Mouse (Mus musculus) hindbrain, embryonic 16.5 days (tissue): ENCODE measurements around the gene Arl13b. TPM values are rescaled to one million over a fixed set of nuclear protein-coding genes. Genes with fewer than 3 reads are reported as not detected.

Experiments
- ATAC-seq: fragments of 200-750 bp; cut with Nextera tagmentation; 2 replicates; pipeline ENCODE4 v1.8.0; 2017; ENCODE audit warnings: moderate TSS enrichment, moderate library complexity
- H3K27ac ChIP-seq: fragments of 300-500 bp; sonication (generic); 2 replicates; pipeline ENCODE4 v1.5.1; 2014; ENCODE audit warnings: low read depth, mild to moderate bottlenecking, control low read depth, low read length, moderate library complexity
- H3K27me3 ChIP-seq: fragments of 300-500 bp; sonication (generic); replicated peaks from 2 replicates; pipeline ENCODE4 v1.6.1; 2014; ENCODE audit warnings: low read length; ENCODE audit not compliant: control insufficient read depth, insufficient read depth
- H3K36me3 ChIP-seq: fragments of 300-500 bp; sonication (generic); 2 replicates; pipeline ENCODE4 v1.6.1; 2014; ENCODE audit warnings: mild to moderate bottlenecking, low read length, moderate library complexity, mixed read lengths; ENCODE audit not compliant: control insufficient read depth, insufficient read depth
- H3K4me1 ChIP-seq: fragments of 300-500 bp; sonication (generic); 2 replicates; pipeline ENCODE4 v1.6.1; 2014; ENCODE audit warnings: low read depth, low read length; ENCODE audit not compliant: control insufficient read depth, insufficient read depth
- H3K4me2 ChIP-seq: fragments of 300-500 bp; sonication (generic); 2 replicates; pipeline ENCODE4 v1.6.1; 2014; ENCODE audit warnings: mild to moderate bottlenecking, low read length, control low read depth, moderate library complexity
- H3K4me3 ChIP-seq: fragments of 300-500 bp; sonication (generic); 2 replicates; pipeline ENCODE4 v1.5.1; 2014; ENCODE audit warnings: mild to moderate bottlenecking, low read length, control low read depth, moderate library complexity
- H3K9ac ChIP-seq: fragments of 300-500 bp; sonication (generic); 2 replicates; pipeline ENCODE4 v1.6.1; 2014; ENCODE audit warnings: low read depth, mild to moderate bottlenecking, control low read depth, low read length, moderate library complexity
- H3K9me3 ChIP-seq: fragments of 300-500 bp; sonication (generic); 2 replicates; pipeline ENCODE4 v1.6.1; 2014; ENCODE audit warnings: mild to moderate bottlenecking, low read length, moderate library complexity; ENCODE audit not compliant: control insufficient read depth
- WGBS: fragments of 180-500 bp; shearing (Covaris S2); extraction: QIAGEN DNeasy Blood & Tissue Kit; methylation state at CpG from one replicate; pipeline ENCODE4 v1.1.7; 2014; 5-methylcytosine and 5-hydroxymethylcytosine counted together
- polyA plus RNA-seq: library from polyadenylated mRNA; unstranded; fragments of >200 nt; fragmentation: Nextera tagmentation; extraction: Ambion mirVana; gene quantifications from 2 replicates; pipeline ENCODE4 v1.2.1, GENCODE M21; 2015

Arl13b gene
- polyA plus RNA-seq, 1 experiment from 2014 or later, result 16.5 TPM

DNA sequence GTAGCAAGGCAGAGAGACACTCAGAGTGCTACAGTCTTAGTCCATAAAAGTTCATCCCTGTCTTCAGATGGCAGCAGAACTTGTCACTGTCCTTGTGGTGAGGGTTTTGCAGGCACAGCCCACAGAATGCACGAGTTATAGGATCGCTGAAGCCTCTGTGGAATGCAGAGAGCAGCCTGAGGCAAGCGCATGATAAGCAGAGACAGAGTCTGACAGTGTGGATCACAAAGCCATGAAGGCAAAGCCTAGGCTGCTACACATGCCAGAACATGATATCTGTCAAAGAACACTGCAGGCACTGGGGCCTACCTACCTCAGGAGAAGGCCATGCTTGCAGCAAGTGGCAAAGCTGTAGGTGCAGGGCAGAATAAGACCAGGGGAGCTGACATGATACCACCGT lies 47.4 kb downstream of the Arl13b start:
- no peak for ATAC-seq
- H3K36me3 ChIP-seq, result peaks cover 9% of the 10 kb centered on the region
- WGBS, result 87% methylated on average over 4 of the region's 4 CpGs
- no peak overlapping the region for H3K4me3 ChIP-seq
- H3K4me1 ChIP-seq, result no peaks in the 10 kb centered on the region
- H3K9me3 ChIP-seq, result no peaks in the 10 kb centered on the region
- H3K9ac ChIP-seq, result no peak overlapping the region
- H3K27ac ChIP-seq, result no peak overlapping the region
- H3K4me2 ChIP-seq, result no peak overlapping the region
- H3K27me3 ChIP-seq, result no peaks in the 10 kb centered on the region

DNA sequence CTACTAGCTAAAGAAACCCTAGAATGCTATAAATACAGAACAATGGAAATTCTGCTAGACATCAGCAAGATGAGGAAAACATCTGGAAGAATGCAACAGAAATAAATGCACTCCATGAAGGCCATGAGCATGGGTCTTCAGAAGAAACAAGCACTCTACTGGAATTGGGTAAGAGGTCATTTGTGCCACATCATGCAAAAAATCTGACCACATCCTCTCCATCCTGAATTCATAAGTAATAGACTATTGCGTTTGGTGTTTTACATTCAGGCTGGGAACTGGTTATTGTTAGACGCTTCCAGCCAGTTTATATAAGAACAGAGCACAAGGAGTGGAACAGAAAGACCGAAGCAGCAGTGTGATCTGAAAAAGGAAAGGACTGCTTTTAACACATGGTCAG lies 48.0 kb downstream of the Arl13b start:
- H3K4me2 ChIP-seq, result no peak overlapping the region
- no peak overlapping the region for H3K9ac ChIP-seq
- H3K4me1 ChIP-seq, result no peaks in the 10 kb centered on the region
- WGBS, result 94% methylated on average over 3 of the region's 3 CpGs
- no peaks in the 10 kb centered on the region for H3K27me3 ChIP-seq
- ATAC-seq, result no peak
- no peaks in the 10 kb centered on the region for H3K9me3 ChIP-seq
- H3K36me3 ChIP-seq, result peaks cover 9% of the 10 kb centered on the region
- H3K27ac ChIP-seq, result no peak overlapping the region
- no peak overlapping the region for H3K4me3 ChIP-seq

DNA sequence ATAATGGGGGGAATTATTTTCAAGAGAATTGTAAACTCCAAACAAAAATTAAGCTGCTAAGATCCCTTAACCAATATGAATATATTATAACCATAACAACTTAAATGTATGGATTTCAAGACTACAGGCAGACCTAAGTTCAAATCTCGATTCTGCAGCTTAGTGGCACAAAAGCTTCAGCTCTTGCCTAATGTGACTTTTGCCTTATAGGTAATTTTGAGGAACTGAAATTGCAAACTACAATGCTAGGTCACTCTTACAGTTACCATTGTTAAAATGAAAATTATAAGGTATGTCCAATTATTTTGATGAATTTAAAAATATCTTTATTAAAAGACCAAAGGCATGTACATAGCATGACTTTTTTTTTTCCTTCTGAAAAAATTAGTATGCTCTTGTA lies 50.2 kb downstream of the Arl13b start:
- 89% methylated on average over 1 of the region's 1 CpGs for WGBS
- no peak for ATAC-seq
- Histone ChIP-seq H3K36me3 (peaks cover 4% of the 10 kb centered on the region), H3K4me1 (no peaks in the 10 kb centered on the region), H3K27ac (no peak overlapping the region), H3K9me3 (no peaks in the 10 kb centered on the region), H3K9ac (no peak overlapping the region), H3K4me2 (no peak overlapping the region), H3K27me3 (no peaks in the 10 kb centered on the region), H3K4me3 (no peak overlapping the region)

DNA sequence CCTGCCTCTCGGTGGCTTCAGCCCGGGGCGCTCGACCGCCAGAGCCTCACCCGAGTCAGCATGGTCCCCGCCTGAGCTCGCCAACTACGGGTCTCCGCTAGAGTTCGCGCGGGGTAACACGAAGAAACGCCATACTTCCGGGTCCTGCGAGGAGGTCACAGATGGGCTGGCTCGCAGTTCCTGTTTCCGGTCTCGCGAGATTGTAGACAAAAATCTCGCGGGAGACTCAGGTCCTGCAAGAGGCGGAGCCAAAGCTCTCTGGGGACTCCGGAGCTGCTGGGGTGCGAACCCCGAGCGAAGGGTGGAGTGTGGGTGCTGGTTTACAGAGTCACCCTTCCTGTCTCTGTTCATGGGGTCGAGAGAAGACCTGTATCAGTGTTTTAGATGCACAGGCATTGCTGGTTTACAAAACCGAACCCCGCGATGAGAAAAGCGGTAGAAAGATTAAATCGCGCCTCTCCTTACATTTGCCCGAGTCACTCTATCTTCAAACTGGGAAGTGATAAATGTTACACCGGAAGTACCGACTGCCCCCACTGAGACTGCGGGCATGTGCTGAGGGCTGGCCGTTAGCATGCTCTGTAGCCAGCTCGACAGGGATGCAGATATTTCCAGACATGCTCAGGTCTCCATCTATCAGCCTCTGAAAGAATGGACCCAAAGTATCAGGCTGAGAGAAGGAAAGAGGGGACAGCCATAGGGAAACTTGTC lies 60.1 kb downstream of the Arl13b start, which contains the start of gene Nsun3:
TSS of gene Nsun3 (minus strand) at position 198 of the 711 bp plus-strand sequence.
- peak within 1 kb of the TSS; percentile 79 for H3K9ac ChIP-seq
- H3K4me2 ChIP-seq, result peak within 1 kb of the TSS; percentile 69
- H3K27me3 ChIP-seq, result no peaks in the 10 kb centered on the region
- ATAC-seq, result peak; percentile 98
- H3K9me3 ChIP-seq, result no peaks in the 10 kb centered on the region
- no peaks in the 10 kb centered on the region for H3K36me3 ChIP-seq
- 2% methylated on average over 39 of the region's 41 CpGs for WGBS
- peak within 1 kb of the TSS; percentile 77 for H3K4me3 ChIP-seq
- H3K27ac ChIP-seq, result peak within 1 kb of the TSS; percentile 84
- peaks cover 18% of the 10 kb centered on the region for H3K4me1 ChIP-seq

DNA sequence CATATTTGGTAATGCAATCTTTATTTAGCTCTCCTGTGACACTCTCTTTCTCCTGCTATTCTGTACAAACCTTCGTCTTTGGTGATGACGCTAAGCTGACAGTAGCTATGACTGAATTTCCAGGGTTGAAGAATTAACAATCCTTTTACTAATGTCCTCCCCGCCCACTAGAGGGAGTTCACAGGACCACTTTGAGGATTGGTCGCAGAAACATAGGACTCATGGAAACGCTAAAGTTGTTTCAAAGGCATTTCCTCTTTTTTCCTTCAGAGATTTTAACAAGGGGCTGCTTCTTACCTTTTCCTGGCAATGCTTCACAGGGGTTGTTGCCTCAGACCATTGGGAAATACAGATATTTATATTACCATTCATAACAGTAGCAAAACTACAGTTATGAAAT lies 64.6 kb downstream of the Arl13b start:
- H3K36me3 ChIP-seq, result peaks cover 2% of the 10 kb centered on the region; the same call in 1 of the 2 replicates
- no peaks in the 10 kb centered on the region for H3K27me3 ChIP-seq
- H3K9me3 ChIP-seq, result no peaks in the 10 kb centered on the region
- no peak overlapping the region for H3K9ac ChIP-seq
- WGBS, result 65% methylated on average over 5 of the region's 5 CpGs
- H3K4me3 ChIP-seq, result no peak overlapping the region
- H3K27ac ChIP-seq, result no peak overlapping the region
- no peak for ATAC-seq
- peaks cover 14% of the 10 kb centered on the region for H3K4me1 ChIP-seq
- H3K4me2 ChIP-seq, result no peak overlapping the region

DNA sequence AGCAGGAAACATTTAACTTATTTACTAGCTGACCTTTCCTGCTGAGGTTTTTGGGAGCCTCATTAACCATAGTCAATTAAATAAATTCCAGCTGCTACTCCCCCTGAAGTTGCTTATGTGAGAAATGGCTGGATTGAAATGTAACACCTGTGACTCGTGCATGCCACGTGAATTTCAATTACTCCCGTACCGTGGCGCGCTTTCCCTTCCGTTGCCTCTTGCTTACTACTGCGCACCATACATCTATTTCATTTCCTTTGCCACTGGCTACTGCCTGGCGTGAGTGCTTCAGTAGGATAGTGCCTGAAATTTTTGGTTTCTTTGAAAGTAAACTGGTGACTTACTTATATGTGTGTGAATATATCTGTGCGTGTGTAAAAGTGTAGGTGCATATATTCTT lies 68.6 kb downstream of the Arl13b start:
- Histone ChIP-seq H3K4me1 (no peaks in the 10 kb centered on the region), H3K9me3 (no peaks in the 10 kb centered on the region), H3K36me3 (peaks cover 2% of the 10 kb centered on the region; the same call in 1 of the 2 replicates), H3K27ac (no peak overlapping the region), H3K27me3 (no peaks in the 10 kb centered on the region), H3K4me2 (no peak overlapping the region), H3K4me3 (no peak overlapping the region), H3K9ac (no peak overlapping the region)
- no peak for ATAC-seq
- WGBS, result 71% methylated on average over 10 of the region's 10 CpGs

DNA sequence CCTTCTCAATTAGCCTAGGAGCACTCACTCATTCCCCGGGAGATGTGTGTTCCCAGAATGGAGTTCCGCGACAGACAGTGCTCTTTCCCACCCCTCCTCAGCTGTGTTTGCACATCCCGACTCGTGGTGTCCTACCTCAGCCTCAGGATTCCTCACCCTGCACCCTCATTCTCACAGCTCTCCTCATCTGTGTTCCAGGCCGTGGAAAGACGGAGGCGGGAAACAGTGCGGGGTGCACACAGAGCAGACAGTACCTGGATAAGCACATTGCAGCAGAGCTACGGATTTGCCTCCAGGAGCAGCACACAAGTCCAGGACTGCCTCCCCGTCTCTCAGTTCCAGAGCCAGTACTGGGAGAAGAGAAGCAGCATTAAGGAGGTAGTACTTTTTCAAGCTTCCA lies 70.8 kb downstream of the Arl13b start:
- Histone ChIP-seq H3K36me3 (no peaks in the 10 kb centered on the region), H3K9me3 (no peaks in the 10 kb centered on the region), H3K4me1 (no peaks in the 10 kb centered on the region), H3K4me2 (no peak overlapping the region), H3K9ac (no peak overlapping the region), H3K27me3 (no peaks in the 10 kb centered on the region), H3K27ac (no peak overlapping the region), H3K4me3 (no peak overlapping the region)
- 81% methylated on average over 11 of the region's 11 CpGs for WGBS
- no peak for ATAC-seq

DNA sequence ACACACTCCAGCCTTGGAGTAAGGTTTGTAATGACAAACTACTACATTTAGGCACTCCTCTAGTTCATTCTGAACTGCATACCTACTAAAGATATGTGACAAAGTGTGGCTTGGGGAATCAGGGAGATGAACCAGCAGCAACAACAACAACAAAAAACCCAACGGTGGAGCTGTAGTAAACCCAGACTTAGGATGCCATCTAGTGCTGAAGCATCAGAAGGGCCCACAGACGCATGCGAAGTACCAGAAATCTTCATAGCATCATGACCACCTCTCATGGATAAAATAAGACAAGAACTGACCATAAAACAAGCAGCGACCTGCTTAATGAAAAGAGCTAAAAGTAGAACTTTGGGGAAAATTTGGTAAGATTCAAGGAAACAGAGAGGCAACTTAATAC lies 73.4 kb downstream of the Arl13b start:
- H3K9ac ChIP-seq, result no peak overlapping the region
- H3K4me1 ChIP-seq, result no peaks in the 10 kb centered on the region
- H3K4me3 ChIP-seq, result no peak overlapping the region
- ATAC-seq, result no peak
- H3K9me3 ChIP-seq, result no peaks in the 10 kb centered on the region
- H3K27me3 ChIP-seq, result no peaks in the 10 kb centered on the region
- no peak overlapping the region for H3K27ac ChIP-seq
- no peaks in the 10 kb centered on the region for H3K36me3 ChIP-seq
- no peak overlapping the region for H3K4me2 ChIP-seq
- WGBS, result 77% methylated on average over 4 of the region's 4 CpGs

DNA sequence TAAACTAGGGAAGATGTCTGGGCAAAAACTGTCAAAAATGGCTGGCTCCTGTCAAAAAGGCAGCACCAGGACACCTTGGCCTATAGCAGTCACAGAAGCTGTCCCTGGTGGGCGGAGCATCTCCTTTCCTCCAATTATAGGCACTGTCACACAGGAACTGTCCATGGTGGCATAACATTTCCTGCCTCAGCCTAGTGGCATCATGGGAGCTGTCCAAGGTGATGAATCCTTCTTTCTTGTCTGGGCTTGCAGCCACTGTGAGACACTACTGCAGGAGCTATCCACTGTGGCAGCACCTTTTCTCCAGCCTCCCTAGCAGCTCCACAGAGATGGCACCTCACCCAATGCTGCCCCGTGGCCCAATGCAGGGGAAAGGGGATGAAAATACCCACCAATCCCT lies 88.5 kb downstream of the Arl13b start:
- Histone ChIP-seq H3K9me3 (no peaks in the 10 kb centered on the region), H3K27me3 (no peaks in the 10 kb centered on the region), H3K4me1 (no peaks in the 10 kb centered on the region), H3K9ac (no peak overlapping the region), H3K4me2 (no peak overlapping the region), H3K27ac (no peak overlapping the region), H3K36me3 (no peaks in the 10 kb centered on the region), H3K4me3 (no peak overlapping the region)
- ATAC-seq, result no peak
- 100% methylated on average over 2 of the region's 2 CpGs for WGBS
